Comparison of ENCODE assay signal across 8 mouse cellular contexts in genomic region chr1:193449394-193450103, GRCm38 (mm10).
DNase-seq lines count a peak whose midpoint lies in the region; ATAC-seq and TF ChIP-seq lines count a peak whose summit lies in the region.

No protein-coding gene starts in this region.

- 21% methylated on average over 7 of the region's 7 CpGs for WGBS in forebrain, embryonic 10.5 days

- H3K4me1 ChIP-seq in forebrain, embryonic 10.5 days = peaks cover 24% of the 10 kb centered on the region

- H3K9me3 ChIP-seq in forebrain, embryonic 10.5 days = no peaks in the 10 kb centered on the region

- no peaks in the 10 kb centered on the region for H3K27me3 ChIP-seq in forebrain, embryonic 10.5 days (ENCODE audit: poor library complexity, severe bottlenecking)

- peak overlapping the region; percentile 82 for H3K27ac ChIP-seq in forebrain, embryonic 10.5 days
- H3K27ac ChIP-seq in layer of hippocampus, adult 2 months = peak overlapping the region; percentile 24; the same call in 1 of the 2 replicates

- no peak overlapping the region for H3K4me3 ChIP-seq in forebrain, embryonic 10.5 days
- no peak overlapping the region for H3K4me3 ChIP-seq in layer of hippocampus, adult 2 months

- no peaks in the 10 kb centered on the region for H3K36me3 ChIP-seq in forebrain, embryonic 10.5 days (replicated peaks)

- intact Hi-C loops in heart, postnatal 36 days (cut with DNase I) = loop anchor here (2.0 to 5.0 kb wide), 4 partner anchors 62 to 773 kb away; no protein-coding TSS in a partner anchor

- no peak for ATAC-seq in erythroblast, adult 5-6 weeks (replicated peaks; ENCODE audit: low FRiP score, poor library complexity, severe bottlenecking)

- DNase-seq in MEL-GATA-1-ER (ENCODE audit: extremely low read depth, low read depth) = peak; percentile 31
- peak; percentile 82 for DNase-seq in brain, adult 2 months (ENCODE audit: low read depth, low spot score)
- peak; percentile 35 for DNase-seq in forebrain, embryonic 10.5 days (ENCODE audit: extremely low spot score, low spot score)
- peak; percentile 57 to 64 for DNase-seq in heart, postnatal 36 days
- DNase-seq in layer of hippocampus, adult 2 months (ENCODE audit: low spot score in 2 of 2) = peak; percentile 32 to 38
- peak; percentile 76 for DNase-seq in lung, postnatal 25 days (ENCODE audit: low spot score)
- DNase-seq in right cerebral cortex, postnatal 14 days = peak; percentile 27

- TF ChIP-seq CTCF in layer of hippocampus, adult 2 months (conservative IDR thresholded peaks at IDR 0.05) = peak; percentile 94

Comparison
In these comparisons a context has a peak if more than half of its experiments do, and no peak if none do; other contexts are left out.
1. DNase-seq: peak in every context shown above with its lines; median percentile 82 in brain, adult 2 months; 76 in lung, postnatal 25 days; 60 in heart, postnatal 36 days; 35 in forebrain, embryonic 10.5 days; 35 in layer of hippocampus, adult 2 months; 31 in MEL-GATA-1-ER; 27 in right cerebral cortex, postnatal 14 days.